Mouse (Mus musculus): ENCODE results near the gene Cela1.

DNA sequence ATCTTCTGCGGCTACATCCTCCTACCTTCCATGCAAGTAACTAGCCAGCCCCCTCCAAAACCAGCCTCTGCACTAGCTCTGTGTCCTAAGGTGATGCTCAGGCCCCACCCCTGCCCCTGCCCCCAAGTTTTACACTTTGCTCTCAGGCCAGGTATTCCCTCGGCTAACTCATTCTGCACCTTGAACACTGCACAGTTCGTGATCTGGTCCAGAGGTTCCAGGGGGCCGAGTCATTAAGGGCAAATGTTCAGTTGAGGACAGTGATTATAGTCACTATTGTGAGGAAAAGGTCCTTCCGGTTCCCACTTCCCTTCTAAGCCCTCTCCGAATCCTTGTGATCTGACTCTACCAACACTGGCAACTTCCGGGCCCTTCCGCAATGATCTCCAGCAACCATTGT, 26.7 kb upstream of the Cela1 start:
- TF ChIP-seq CTCF (IDR thresholded peaks at IDR 0.05; ENCODE audit: borderline replicate concordance, insufficient read depth, low read length) (no peak), POLR2A (IDR thresholded peaks at IDR 0.05; ENCODE audit: low read depth, low read length) (no peak)

Data from embryonic fibroblast, embryonic 13.5 days (primary cell).